Mouse (Mus musculus) liver, postnatal 0 days (tissue): ENCODE measurements at regions not wholly inside any gene's neighbourhood (a gene's known extent, or its start where the extent isn't known, plus 50 kb on each side); places are given as distances from the start of the nearest gene placed in this dataset.

ENCODE experiments used
- CTCF ChIP-seq: sonication (generic); IDR thresholded peaks from 2 replicates; pipeline ENCODE4 v1.5.1; 2016; ENCODE audit warnings: antibody characterized with exemption, low read depth
- EP300 ChIP-seq: IDR thresholded peaks from 2 replicates; pipeline ENCODE4 v1.6.1; 2016; ENCODE audit warnings: antibody characterized with exemption, low read depth, mild to moderate bottlenecking

- TF ChIP-seq CTCF = no peak
- no peak for TF ChIP-seq EP300
Measured at GRCm38 (mm10) chr9:92661938-92662337, 119.9 kb downstream of the Plod2 start.
